Mouse (Mus musculus): ENCODE measurements around the gene Pef1. TPM values are rescaled to one million over a fixed set of nuclear protein-coding genes. Genes with fewer than 3 reads are reported as not detected.

Pef1 gene
- polyA plus RNA-seq (2015; fragmentation: Nextera tagmentation; extraction: Ambion mirVana): 65.6 and 69.7 TPM in 2 replicates

DNA sequence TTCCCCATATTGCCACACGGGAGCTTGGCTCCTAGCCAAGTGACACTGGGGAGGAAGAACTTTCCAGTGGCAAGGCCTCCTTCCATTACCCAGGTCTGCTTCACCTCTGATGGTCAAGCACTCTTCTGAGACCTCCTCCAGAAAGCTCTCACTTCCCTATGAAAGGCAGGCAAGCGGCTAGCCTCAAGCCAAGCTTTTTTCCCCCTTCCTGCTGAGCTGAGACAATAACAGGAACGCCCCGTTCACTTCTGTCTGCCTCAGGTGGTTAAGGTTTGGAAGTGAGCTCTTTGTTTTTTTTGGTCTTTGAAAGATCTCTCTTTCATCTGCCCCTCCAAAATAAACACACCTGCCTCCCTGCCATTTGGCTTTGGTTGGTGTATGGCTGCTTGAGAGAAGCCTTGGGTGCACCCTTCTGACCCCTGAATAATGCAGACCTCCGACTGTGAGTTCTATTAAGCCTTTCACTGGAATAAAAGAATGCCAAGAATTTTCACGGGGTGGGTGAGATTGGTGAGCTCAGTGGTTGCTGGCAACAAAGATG is at the start of gene Pef1:
Gene Pef1 (plus strand): TSS at position 448 of the 541 bp plus-strand sequence.
- Histone ChIP-seq H3K9me3 (replicated peaks) (no peaks in the 10 kb centered on the region), H3K36me3 (no peaks in the 10 kb centered on the region), H3K9ac (replicated peaks) (no peak within 1 kb of the TSS), H3K27me3 (replicated peaks) (peaks cover 4% of the 10 kb centered on the region; the same call in 1 of the 2 replicates), H3K4me3 (replicated peaks) (no peak within 1 kb of the TSS), H3K4me2 (no peak within 1 kb of the TSS), H3K4me1 (peaks cover 11% of the 10 kb centered on the region), H3K27ac (replicated peaks) (no peak within 1 kb of the TSS)
- 7% methylated on average over 6 of the region's 6 CpGs for WGBS
- ATAC-seq (ENCODE audit: low FRiP score): no peak

DNA sequence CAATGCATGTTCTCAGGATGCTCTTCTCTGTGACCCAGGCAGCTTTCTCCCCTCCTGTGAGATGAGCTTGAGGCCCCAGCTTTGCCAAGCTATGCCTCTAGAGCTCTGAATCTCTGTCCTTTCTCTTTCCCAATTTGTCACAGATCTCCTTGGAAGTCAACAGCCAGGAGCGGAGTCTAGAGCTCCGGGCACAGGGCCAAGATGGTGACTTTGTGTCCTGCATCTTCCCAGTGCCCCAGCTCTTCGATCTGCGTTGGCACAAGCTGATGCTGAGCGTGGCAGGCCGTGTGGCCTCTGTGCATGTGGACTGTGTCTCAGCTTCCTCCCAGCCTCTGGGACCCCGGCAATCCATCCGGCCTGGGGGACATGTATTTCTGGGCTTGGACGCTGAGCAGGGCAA is 49.2 kb upstream of the Pef1 start:
- Histone ChIP-seq H3K9me3 (replicated peaks) (no peaks in the 10 kb centered on the region), H3K27ac (replicated peaks) (no peak overlapping the region), H3K9ac (replicated peaks) (no peak overlapping the region), H3K4me2 (no peak overlapping the region), H3K36me3 (no peaks in the 10 kb centered on the region), H3K27me3 (replicated peaks) (no peaks in the 10 kb centered on the region), H3K4me3 (replicated peaks) (no peak overlapping the region), H3K4me1 (peaks cover 61% of the 10 kb centered on the region)
- WGBS: 79% methylated on average over 9 of the region's 9 CpGs
- ATAC-seq (ENCODE audit: low FRiP score): no peak

DNA sequence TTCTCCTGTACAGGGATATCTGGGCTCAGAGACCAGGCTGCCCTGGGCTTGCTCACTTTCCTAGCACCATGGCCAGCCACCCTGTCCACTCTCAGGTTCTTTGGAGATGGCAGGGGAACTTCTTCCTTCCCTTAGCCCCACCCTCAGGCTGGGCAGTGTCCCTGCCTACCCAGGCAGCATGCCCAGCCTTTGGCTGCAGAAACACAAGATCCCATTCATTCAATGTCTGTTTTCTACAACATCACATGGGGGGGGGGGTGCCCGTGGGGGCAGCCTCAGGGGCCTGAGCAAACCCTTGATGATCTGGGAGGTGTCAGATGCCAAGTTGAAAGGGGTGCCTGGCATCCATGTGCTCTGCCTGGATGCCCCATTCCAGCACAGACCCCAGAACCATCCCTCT is 47.6 kb upstream of the Pef1 start:
- Histone ChIP-seq H3K9ac (replicated peaks) (no peak overlapping the region), H3K27ac (replicated peaks) (peak overlapping the region; percentile 65), H3K4me1 (peaks cover 48% of the 10 kb centered on the region), H3K4me2 (no peak overlapping the region), H3K27me3 (replicated peaks) (no peaks in the 10 kb centered on the region), H3K4me3 (replicated peaks) (no peak overlapping the region), H3K9me3 (replicated peaks) (no peaks in the 10 kb centered on the region), H3K36me3 (no peaks in the 10 kb centered on the region)
- ATAC-seq (ENCODE audit: low FRiP score): peak; percentile 40
- WGBS: 50% methylated on average over 1 of the region's 1 CpGs

DNA sequence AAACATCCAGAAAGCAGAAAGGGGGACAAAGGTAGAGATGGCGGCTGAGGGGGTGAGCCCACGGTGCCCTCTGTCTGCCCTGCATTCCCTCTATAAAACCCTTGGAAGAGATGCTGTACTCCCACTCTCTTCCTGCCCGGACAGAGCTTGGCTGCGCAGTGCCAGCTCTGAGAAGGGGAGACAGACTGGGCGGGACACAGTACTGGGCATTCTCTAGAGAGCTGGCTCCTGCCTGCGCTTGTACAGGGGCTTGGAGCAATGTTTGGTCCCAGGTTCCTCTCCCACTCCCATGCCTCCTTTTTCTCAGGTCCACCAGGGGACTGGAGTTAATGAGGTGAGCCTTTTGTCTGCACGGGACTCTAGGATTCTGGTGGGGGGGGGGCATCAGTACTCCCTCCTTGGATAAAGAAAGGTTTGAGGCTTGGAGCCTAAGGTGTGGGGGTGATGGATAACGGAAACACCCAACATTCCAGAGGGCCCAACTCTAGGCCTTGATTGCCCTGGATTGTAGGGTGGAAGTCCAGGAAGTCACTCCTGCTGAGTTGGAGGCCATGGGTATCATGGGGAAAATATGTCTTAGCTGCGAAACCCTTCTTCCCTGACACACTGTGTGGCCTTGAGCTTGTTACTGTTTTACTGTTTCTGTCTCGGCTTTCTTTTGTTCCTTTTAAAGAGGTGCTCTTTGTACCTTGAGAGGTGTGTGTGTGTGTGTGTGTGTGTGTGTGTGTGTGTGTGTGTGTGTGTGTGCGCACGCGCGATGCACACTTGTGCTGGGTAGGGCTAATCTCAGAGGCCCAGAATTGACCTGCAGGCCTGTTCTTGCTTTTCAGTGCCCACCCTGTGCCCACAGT is 47.0 kb upstream of the Pef1 start:
- Histone ChIP-seq H3K4me1 (peaks cover 43% of the 10 kb centered on the region), H3K4me3 (replicated peaks) (no peak overlapping the region), H3K9ac (replicated peaks) (no peak overlapping the region), H3K27ac (replicated peaks) (peak overlapping the region; percentile 65), H3K4me2 (no peak overlapping the region), H3K27me3 (replicated peaks) (no peaks in the 10 kb centered on the region), H3K36me3 (no peaks in the 10 kb centered on the region), H3K9me3 (replicated peaks) (no peaks in the 10 kb centered on the region)
- 69% methylated on average over 14 of the region's 14 CpGs for WGBS
- peak; percentile 55 for ATAC-seq (ENCODE audit: low FRiP score)

DNA sequence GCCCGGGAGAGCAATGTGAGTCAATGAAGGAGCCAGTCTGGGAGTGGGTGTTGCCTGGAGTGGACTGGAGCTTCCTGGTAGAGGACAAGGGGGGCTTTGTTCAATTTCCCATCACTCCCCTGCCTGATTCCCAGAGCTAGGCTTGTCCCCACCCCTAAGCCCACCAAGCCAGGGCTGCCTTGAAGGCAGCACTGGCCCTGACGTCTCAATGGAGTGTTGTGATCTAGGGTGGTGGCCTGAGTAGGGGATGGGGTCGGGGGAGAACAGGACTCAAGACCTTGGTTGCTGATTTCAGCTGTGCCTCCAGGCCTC is 46.4 kb upstream of the Pef1 start:
- H3K4me1 ChIP-seq: peaks cover 37% of the 10 kb centered on the region
- no peaks in the 10 kb centered on the region for H3K27me3 ChIP-seq (replicated peaks)
- no peaks in the 10 kb centered on the region for H3K36me3 ChIP-seq
- H3K9me3 ChIP-seq (replicated peaks): no peaks in the 10 kb centered on the region
- H3K27ac ChIP-seq (replicated peaks): peak overlapping the region; percentile 65
- 51% methylated on average over 3 of the region's 3 CpGs for WGBS
- H3K4me2 ChIP-seq: no peak overlapping the region
- H3K4me3 ChIP-seq (replicated peaks): no peak overlapping the region
- ATAC-seq (ENCODE audit: low FRiP score): no peak
- no peak overlapping the region for H3K9ac ChIP-seq (replicated peaks)

DNA sequence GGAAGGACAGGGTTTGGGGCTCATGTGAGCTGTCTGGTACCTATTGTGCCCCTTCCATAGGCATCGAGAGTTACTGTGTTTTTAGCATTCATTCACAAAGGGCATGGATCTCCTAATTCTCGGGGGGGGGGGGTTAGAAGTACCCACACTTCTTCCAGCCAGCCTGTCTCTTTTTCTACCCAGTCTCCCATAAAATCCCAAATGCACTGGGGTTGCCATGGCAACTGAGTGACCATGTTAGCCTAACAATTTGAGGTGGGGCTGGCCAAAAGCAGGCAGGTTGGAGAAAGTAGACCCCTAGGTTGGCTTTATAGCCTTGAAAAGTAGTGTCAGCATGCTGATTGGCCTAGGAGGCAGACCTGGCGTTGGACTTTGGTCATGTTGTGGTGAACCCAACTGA is 45.9 kb upstream of the Pef1 start:
- 35% methylated on average over 3 of the region's 3 CpGs for WGBS
- Histone ChIP-seq H3K4me1 (peaks cover 33% of the 10 kb centered on the region), H3K9me3 (replicated peaks) (no peaks in the 10 kb centered on the region), H3K4me2 (no peak overlapping the region), H3K27ac (replicated peaks) (peak overlapping the region; percentile 65), H3K27me3 (replicated peaks) (no peaks in the 10 kb centered on the region), H3K36me3 (no peaks in the 10 kb centered on the region), H3K9ac (replicated peaks) (no peak overlapping the region), H3K4me3 (replicated peaks) (no peak overlapping the region)
- ATAC-seq (ENCODE audit: low FRiP score): no peak

DNA sequence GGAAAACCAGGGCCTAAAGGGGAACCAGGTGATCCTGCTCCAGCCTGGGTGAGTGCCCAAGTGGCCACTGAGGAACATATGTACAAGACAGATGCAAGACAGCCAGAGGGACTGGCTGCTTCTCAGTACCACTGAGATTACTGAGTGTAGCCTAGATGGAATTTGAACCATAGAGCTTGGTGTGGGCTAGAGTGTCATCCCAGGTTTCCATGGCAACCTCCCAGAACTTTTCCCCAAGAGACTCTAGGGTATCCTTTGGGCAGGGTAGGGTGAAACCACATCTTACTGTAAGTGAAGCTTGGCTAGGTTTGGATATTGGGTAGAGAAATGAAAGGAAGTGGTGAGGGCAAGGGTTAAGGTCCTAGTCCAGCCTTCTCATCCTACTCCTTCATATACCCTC is 41.4 kb upstream of the Pef1 start:
- no peaks in the 10 kb centered on the region for H3K36me3 ChIP-seq
- no peak overlapping the region for H3K4me2 ChIP-seq
- ATAC-seq (ENCODE audit: low FRiP score): no peak
- no peak overlapping the region for H3K4me3 ChIP-seq (replicated peaks)
- peaks cover 15% of the 10 kb centered on the region for H3K4me1 ChIP-seq
- no peaks in the 10 kb centered on the region for H3K9me3 ChIP-seq (replicated peaks)
- 0 out of 2 replicates have a peak, but pooled peaks cover 1% of the 10 kb centered on the region for H3K27me3 ChIP-seq (replicated peaks)
- H3K27ac ChIP-seq (replicated peaks): no peak overlapping the region
- H3K9ac ChIP-seq (replicated peaks): no peak overlapping the region

DNA sequence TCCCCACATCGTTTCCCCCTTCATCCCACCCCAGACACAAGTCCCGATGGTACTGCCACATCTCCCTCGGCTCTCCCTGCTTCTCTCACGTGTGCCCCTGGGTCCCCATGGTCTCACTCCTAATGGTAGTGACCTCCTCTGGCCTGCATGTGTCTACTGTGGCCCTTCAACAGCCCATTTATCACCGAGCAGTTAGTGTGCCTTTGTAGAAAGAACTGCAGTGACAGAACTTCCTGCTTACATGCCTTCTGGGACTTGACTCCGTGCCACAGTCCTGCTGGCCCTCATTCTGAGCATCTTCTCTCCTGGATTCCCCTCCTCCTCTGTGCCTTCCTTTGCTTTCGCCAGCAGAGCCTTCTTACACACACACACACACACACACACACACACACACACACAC is 39.2 kb upstream of the Pef1 start:
- Histone ChIP-seq H3K4me3 (replicated peaks) (no peak overlapping the region), H3K27me3 (replicated peaks) (0 out of 2 replicates have a peak, but pooled peaks cover 2% of the 10 kb centered on the region), H3K36me3 (no peaks in the 10 kb centered on the region), H3K9ac (replicated peaks) (no peak overlapping the region), H3K4me2 (no peak overlapping the region), H3K4me1 (no peaks in the 10 kb centered on the region), H3K9me3 (replicated peaks) (no peaks in the 10 kb centered on the region), H3K27ac (replicated peaks) (no peak overlapping the region)
- 68% methylated on average over 7 of the region's 7 CpGs for WGBS
- ATAC-seq (ENCODE audit: low FRiP score): no peak

DNA sequence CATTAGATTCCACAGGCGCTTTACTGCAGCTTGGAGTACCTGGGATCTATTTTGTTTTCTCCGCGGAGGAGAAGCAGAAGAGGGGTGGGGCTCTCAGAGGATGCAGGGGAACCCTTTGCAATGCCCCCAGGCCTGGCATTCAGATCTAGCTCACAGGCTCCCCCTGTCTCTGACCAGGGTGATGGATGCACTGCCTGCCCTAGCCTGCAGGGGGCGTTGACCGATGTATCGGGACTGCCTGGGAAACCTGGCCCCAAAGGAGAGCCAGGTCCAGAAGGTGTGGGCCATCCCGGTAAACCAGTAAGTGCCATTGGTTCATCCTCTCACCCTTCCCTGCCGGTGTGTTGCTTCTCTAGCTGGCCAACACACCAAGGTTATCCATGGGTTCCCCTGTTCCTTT is 35.5 kb upstream of the Pef1 start:
- H3K27ac ChIP-seq (replicated peaks): no peak overlapping the region
- H3K4me1 ChIP-seq: no peaks in the 10 kb centered on the region
- no peak overlapping the region for H3K4me3 ChIP-seq (replicated peaks)
- H3K36me3 ChIP-seq: no peaks in the 10 kb centered on the region
- no peaks in the 10 kb centered on the region for H3K9me3 ChIP-seq (replicated peaks)
- no peak for ATAC-seq (ENCODE audit: low FRiP score)
- H3K27me3 ChIP-seq (replicated peaks): 0 out of 2 replicates have a peak, but pooled peaks cover 2% of the 10 kb centered on the region
- H3K4me2 ChIP-seq: no peak overlapping the region
- WGBS: 11% methylated on average over 8 of the region's 8 CpGs
- no peak overlapping the region for H3K9ac ChIP-seq (replicated peaks)

DNA sequence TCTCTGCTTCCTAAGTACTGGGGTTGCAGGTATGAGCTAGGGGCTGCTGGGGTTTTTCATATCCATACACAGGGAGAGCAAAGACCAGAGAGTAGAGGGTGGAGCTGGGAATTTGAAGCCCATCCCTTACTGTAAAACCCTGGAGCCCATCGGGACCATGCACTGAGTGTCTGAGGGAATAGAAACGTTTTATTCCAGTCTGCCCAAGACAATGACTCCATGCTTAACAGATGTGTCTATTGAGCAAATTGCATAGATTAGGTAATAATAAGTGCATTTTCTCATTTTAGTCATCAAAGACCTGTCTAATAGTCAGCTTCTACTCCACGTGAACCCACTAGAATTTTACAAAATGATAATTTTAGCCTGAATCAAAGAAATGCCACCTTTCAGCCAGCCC is 31.8 kb upstream of the Pef1 start:
- Histone ChIP-seq H3K4me2 (no peak overlapping the region), H3K27me3 (replicated peaks) (0 out of 2 replicates have a peak, but pooled peaks cover 2% of the 10 kb centered on the region), H3K9me3 (replicated peaks) (no peaks in the 10 kb centered on the region), H3K27ac (replicated peaks) (no peak overlapping the region), H3K4me1 (peaks cover 9% of the 10 kb centered on the region; the same call in 1 of the 2 replicates), H3K4me3 (replicated peaks) (no peak overlapping the region), H3K9ac (replicated peaks) (no peak overlapping the region), H3K36me3 (no peaks in the 10 kb centered on the region)
- WGBS: 56% methylated on average over 3 of the region's 3 CpGs
- ATAC-seq (ENCODE audit: low FRiP score): no peak

DNA sequence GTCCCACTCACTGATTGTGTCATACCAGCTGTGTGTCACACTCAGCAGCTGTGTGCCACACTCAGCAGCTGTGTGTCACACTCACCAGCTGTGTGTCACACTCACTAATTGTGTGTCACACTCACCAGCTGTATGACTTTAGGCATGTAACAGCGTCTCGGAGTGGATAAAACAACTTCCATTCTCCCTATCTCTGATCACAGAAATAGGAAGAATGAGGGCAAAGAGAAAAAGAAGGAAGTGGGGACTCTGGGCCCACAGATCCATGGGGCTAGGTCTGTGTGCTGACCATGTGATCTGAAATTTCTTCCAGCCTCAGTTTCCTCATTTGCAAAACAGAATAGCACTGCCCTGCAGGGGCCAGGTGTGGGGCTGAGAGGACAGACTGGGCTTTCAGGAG is 30.6 kb upstream of the Pef1 start:
- Histone ChIP-seq H3K27me3 (replicated peaks) (no peaks in the 10 kb centered on the region), H3K4me3 (replicated peaks) (no peak overlapping the region), H3K9me3 (replicated peaks) (no peaks in the 10 kb centered on the region), H3K4me1 (peaks cover 17% of the 10 kb centered on the region), H3K4me2 (no peak overlapping the region), H3K9ac (replicated peaks) (no peak overlapping the region), H3K27ac (replicated peaks) (no peak overlapping the region), H3K36me3 (no peaks in the 10 kb centered on the region)
- 88% methylated on average over 2 of the region's 2 CpGs for WGBS
- no peak for ATAC-seq (ENCODE audit: low FRiP score)

DNA sequence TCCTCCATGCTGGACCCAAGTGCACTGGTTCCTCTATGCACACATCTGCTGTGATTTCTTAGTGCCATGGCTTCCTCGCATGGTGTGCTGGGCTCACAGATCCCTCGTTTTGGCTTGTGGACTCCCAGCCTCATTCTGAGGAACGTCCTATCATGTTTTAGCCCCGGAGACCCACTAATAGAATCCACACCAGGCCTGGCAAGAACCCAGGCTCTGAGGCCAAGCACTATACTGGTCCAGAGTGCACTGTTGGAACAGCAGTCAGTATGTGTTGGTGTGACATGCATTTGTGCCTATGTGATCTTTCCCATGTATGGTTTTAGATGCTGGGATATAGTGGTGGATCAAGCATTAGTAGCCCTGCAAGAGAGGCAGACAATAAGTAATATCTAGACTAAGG is 29.0 kb upstream of the Pef1 start:
- Histone ChIP-seq H3K27me3 (replicated peaks) (0 out of 2 replicates have a peak, but pooled peaks cover 5% of the 10 kb centered on the region), H3K4me1 (peaks cover 24% of the 10 kb centered on the region), H3K4me3 (replicated peaks) (no peak overlapping the region), H3K27ac (replicated peaks) (no peak overlapping the region), H3K4me2 (no peak overlapping the region), H3K36me3 (no peaks in the 10 kb centered on the region), H3K9me3 (replicated peaks) (no peaks in the 10 kb centered on the region), H3K9ac (replicated peaks) (no peak overlapping the region)
- ATAC-seq (ENCODE audit: low FRiP score): no peak
- WGBS: 84% methylated on average over 4 of the region's 4 CpGs
